Mouse (Mus musculus) G1E (cell line): ENCODE results near the gene Cryga.

ENCODE experiments used
- CTCF ChIP-seq: IDR thresholded peaks from 2 replicates; pipeline ENCODE4 v1.5.1; 2012; ENCODE audit warnings: low read depth, low read length, inconsistent platforms, mixed read lengths
- GATA1 ChIP-seq: IDR thresholded peaks from 2 replicates; pipeline ENCODE4 v1.6.1; 2012; ENCODE audit warnings: borderline replicate concordance, low read length, inconsistent platforms, mixed read lengths

DNA sequence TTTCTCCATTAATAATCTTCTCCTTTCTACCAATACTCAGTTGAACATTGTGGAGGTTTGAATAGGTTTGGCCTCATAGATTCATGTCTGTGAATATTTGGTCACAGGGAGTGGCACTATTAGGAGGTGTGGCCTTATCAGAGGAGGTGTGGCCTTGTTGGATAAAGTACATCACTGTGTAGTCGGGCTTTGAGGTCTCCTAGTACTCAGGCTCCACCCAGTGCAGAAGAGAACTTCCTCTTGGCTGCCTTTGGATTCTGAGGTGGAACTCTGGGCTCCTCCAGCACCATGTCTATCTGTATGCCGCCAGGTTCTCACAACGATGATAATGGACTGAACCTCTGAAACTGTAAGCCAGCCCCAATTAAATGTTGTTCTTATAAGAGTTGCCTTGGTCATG is 6.2 kb downstream of the Cryga start:
- TF ChIP-seq GATA1 (no peak), CTCF (no peak)
